Mouse (Mus musculus): ENCODE data around the gene Tent5d.

Tent5d gene

DNA sequence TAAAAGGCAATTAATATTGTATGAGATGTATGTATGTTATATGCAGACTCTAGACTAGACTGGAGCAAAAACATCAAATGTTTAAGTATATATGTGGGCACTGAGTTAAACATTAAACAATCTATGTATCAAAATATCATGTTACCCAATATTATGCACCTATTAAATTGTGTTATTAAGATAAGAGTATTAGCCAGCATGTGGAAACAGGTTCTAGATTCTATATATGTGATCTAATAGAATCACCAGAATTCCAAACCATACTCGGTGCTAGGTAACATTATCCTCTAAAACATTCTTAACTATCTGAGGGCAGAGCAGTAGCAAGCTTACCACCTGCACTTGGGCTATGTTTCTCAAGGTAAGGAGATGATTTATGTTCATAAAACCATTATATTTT is at the start of gene Tent5d:
Tent5d (plus strand) TSS at position 301 of the 400 bp plus-strand sequence.
- WGBS: 90% methylated on average over 1 of the region's 1 CpGs

DNA sequence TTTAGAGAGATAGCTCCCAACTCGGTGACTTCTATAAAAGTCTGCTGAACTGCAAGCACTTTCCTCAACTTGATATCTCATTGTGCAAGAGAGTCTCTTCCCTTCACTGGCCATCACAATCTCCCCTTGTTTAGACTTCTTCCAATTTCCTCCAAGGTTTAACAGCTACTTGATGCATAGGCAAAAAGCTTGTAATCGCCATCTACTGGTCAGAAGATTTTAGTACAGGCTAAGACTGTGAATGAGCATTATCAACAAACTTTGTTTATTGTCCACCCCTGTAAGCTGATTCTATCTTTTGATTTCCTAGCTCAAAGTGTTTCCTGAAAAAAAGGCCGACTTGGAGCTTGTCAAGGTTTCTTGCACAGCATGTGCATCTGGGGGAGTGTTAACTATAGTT is 24.5 kb upstream of the Tent5d start:
- 13% methylated on average over 3 of the region's 3 CpGs for WGBS

DNA sequence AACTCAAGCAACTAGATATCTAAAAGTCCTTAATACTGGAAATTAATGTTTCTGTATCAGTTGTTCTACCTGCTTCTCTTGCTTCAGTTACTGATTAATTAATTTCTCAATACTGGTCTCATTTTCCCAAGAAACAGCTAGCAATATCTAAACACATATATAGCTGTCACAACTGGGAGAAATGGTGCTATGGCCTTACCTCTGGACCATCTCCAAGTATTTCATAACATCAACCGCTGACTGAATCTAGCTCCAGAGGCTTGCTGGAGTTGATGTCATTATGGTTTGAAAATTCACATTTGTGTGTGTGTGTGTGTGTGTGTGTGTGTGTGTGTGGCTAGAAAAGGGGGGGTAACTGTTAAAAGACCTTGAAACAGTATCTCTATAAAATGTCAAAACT is 2.3 kb upstream of the Tent5d start:
- WGBS: 77% methylated on average over 1 of the region's 1 CpGs

DNA sequence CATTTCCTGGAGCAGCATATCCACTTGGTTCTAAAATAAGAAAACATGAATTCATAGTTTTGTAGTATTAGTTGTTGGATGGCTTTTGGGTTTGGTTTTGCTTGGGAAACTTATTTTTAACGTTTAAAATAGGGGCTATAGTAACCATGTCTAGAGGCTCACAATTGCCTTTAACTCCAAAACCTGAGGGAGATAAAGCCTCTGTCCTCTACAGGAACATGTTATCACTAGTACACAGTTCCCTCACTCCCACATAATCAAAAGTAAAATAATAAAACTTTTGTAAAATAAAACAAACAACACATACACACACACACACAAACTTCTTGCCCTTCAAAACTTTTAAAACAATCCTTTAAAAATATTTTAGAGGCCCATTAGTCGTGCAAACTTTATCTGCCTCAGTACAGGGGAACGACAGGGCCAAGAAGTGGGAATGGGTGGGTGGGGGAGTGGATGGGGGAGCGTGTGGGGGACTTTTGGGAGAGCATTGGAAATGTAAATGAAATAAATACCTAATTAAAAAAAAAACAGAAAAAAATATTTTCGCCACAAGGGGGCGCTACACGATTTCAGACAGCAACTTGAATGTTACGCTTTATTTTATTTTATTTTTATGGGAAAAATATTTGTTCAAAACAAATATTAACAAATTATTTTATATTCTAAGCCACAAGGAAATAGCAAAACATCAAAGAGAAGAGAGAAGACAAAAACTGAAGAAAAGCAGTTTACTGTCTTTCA is 1.5 kb upstream of the Tent5d start:
- WGBS: 27% methylated on average over 8 of the region's 8 CpGs

DNA sequence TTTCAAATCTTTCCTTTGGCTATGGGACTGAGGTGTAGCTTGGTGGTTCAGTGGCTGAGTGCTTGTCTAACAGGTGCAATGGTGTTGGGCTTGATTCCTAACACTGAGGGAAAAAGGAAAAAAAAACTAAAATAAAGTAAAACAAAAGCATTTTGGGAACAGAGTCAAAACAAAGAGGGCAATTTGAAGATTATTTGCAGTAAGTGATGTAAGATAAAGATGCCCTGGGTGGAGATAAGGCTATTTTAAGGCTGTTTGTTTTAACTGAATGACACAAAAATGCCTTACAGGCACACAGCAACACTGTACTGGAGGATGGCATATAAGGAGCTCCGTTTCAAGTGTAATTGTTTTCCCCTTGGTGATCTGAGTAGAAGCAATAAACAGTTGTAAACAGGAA is 3.4 kb downstream of the Tent5d start:
- WGBS: 47% methylated on average over 1 of the region's 1 CpGs

DNA sequence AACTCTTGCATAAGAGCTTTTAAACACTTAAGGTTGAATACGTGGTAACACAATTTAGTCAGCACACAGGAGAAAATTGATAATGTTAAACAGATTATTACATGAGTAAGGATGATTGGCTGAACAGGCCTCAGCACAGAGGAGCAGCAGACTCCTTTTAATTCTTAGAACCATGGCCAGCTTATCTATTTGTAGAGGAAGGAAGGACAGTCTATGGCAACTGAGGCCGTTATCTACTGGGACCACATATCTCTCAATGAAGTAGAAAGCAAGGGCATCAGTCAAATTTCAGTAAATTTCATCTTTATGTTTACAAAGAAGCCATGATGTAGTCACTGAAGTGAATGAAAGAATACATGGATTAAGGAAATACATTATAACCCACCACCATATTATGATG is 4.5 kb downstream of the Tent5d start:
- 96% methylated on average over 2 of the region's 2 CpGs for WGBS

DNA sequence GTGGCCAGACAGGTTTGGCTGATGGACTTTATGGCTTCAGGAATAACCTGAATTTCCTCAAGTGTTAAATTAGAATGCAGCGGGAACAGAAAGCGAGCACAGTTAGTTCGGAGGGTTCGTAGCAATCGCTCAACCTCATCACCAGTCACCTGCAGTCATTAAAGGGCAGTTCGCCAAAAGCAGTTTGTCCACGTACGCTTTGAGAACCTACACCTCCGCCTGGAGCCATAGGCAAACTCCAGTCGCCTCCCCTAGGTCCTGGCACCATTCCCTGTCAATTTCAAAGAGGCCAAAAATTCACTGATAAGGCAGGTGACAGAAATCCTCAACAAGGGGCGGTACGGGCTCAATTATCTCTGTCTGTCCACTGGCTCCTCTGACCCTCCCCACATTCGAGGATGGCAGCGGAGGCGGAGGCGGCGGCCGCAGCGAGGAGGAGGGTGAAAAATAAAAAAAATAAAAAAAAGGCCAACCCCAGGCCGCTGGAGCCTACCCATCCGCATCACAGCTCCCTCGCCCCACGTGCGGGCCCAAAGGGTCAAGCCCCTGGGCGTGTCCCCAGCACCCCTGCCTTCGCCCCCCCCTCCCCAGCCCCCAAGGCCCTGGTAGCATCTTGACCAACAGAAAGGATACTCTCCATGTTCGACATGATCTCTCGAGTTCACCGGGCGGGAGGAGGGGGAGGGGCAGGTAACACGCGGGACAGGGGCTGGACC is 23.3 kb downstream of the Tent5d start:
- WGBS: 3% methylated on average over 31 of the region's 32 CpGs

DNA sequence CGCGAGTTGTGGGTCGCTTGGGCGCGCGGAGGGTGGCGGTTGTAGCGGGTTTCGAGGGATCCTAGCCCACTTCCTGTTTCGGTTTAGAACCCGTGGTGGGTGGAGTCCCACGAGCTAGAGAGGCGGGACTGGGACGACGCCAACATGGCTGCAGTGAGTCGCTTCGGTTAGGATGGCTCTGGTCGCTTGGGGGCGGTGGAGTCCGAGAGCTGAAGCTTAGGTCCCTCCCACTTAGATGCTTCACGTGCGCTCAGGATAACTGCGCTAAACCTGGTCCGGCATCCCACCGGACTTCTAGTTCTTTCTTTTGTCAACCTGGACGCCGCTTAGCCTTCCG is 23.8 kb downstream of the Tent5d start, which contains the start of gene 2610002M06Rik:
2610002M06Rik (minus strand) TSS at position 117 of the 337 bp plus-strand sequence.
- WGBS: 6% methylated on average over 28 of the region's 28 CpGs

DNA sequence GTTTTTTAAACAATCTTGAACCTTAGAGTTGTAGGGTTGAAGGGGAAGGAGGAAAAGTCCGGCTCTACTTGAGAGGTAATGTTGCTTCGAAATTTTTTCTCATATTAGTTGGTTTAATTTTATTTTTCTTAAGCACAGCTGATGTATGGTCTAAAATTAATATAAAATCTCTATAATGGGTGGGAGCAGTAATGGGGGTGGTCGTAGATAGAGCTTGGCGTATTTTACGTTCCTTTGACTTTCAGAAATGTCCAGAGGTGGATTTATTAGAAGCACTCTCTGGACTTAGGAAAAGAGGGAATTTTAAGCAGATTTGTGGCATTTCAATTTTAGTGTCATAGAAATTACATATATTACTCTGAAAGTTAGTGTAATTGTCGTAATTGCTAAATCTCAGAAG is 24.3 kb downstream of the Tent5d start:
- 81% methylated on average over 6 of the region's 6 CpGs for WGBS

DNA sequence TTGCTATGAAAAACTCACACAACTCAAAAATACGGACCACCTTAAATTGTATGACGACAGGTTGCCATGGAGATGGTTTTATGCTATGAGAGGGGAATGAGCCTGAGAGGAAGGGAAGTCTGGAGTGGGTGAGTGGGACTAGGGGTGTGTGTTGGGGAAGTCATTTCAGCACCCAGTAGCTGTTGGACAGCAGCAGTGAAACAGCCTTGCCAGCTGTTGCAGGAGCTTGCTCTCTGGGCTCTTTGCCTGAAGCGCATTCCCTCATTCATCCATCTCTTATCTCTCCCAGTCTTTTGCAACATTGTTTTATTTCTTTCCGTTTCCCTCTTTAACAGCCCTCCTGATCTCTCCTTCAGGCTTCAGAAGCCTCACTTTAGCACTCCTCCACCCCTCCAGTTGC is 65.8 kb downstream of the Tent5d start:
- 22% methylated on average over 4 of the region's 4 CpGs for WGBS

Measured in cerebral cortex, adult 2 months (tissue).